Mouse (Mus musculus): Measurements from ENCODE around the gene Plxnb1.
"Not testable (repeated sequence)": the region's sequence is repeated elsewhere in the genome, so short reads cannot be mapped to it uniquely, and the experiment has no call there.

Gene Plxnb1

GRCm38 (mm10) chr9:109103250-109103649 is 8.1 kb downstream of the Plxnb1 start:
- no peak for DNase-seq

GRCm38 (mm10) chr9:109104083-109104482 is 8.9 kb downstream of the Plxnb1 start:
- no peak for DNase-seq

- no peak for DNase-seq
These were observed 9.8 kb downstream of the Plxnb1 start for GRCm38 (mm10) chr9:109105011-109105410.

- DNase-seq: no peak
These were observed 10.5 kb downstream of the Plxnb1 start for GRCm38 (mm10) chr9:109105648-109106047.

- DNase-seq: no peak
These were observed 12.2 kb downstream of the Plxnb1 start for GRCm38 (mm10) chr9:109107341-109107740.

GRCm38 (mm10) chr9:109110240-109110639 is 15.1 kb downstream of the Plxnb1 start:
- no peak for DNase-seq

- no peak for DNase-seq
These were observed 15.9 kb downstream of the Plxnb1 start for GRCm38 (mm10) chr9:109111101-109111500.

GRCm38 (mm10) chr9:109111591-109111990 is 16.4 kb downstream of the Plxnb1 start:
- no peak for DNase-seq

GRCm38 (mm10) chr9:109113331-109113730 is 18.1 kb downstream of the Plxnb1 start:
- no peak for DNase-seq

- no peak for DNase-seq
These were observed 19.1 kb downstream of the Plxnb1 start for GRCm38 (mm10) chr9:109114276-109114675.

- DNase-seq: no peak
These were observed 19.7 kb downstream of the Plxnb1 start for GRCm38 (mm10) chr9:109114871-109115270.

- no peak for DNase-seq
These were observed 21.0 kb downstream of the Plxnb1 start for GRCm38 (mm10) chr9:109116205-109116604.

- DNase-seq: no peak
These were observed 22.9 kb downstream of the Plxnb1 start for GRCm38 (mm10) chr9:109118106-109118505.

- DNase-seq: no peak
These were observed 24.4 kb downstream of the Plxnb1 start for GRCm38 (mm10) chr9:109119571-109119970.

- DNase-seq: no peak
These were observed 25.8 kb downstream of the Plxnb1 start for GRCm38 (mm10) chr9:109120956-109121355.

- no peak for DNase-seq
These were observed 27.4 kb downstream of the Plxnb1 start for GRCm38 (mm10) chr9:109122553-109123085.

GRCm38 (mm10) chr9:109123266-109123665 is 28.1 kb downstream of the Plxnb1 start:
- DNase-seq: no peak

GRCm38 (mm10) chr9:109124164-109124563 is 29.0 kb downstream of the Plxnb1 start:
- DNase-seq: no peak

GRCm38 (mm10) chr9:109125043-109125442 is 29.9 kb downstream of the Plxnb1 start:
- no peak for DNase-seq

- DNase-seq: no peak
These were observed 30.3 kb downstream of the Plxnb1 start for GRCm38 (mm10) chr9:109125481-109125880.

GRCm38 (mm10) chr9:109127076-109127475 is 31.9 kb downstream of the Plxnb1 start:
- no peak for DNase-seq

GRCm38 (mm10) chr9:109128211-109128610 is 33.0 kb downstream of the Plxnb1 start:
- no peak for DNase-seq

GRCm38 (mm10) chr9:109130076-109130475 is 34.9 kb downstream of the Plxnb1 start:
- no peak for DNase-seq

GRCm38 (mm10) chr9:109140414-109140813 is 45.2 kb downstream of the Plxnb1 start:
- DNase-seq: not testable (repeated sequence)

- DNase-seq: no peak
These were observed 66.8 kb downstream of the Plxnb1 start, which contains the start of gene Fbxw21 for GRCm38 (mm10) chr9:109161941-109162340. Fbxw21 (minus strand) TSS chr9:109162041.
